Mouse (Mus musculus) cortical plate, adult 2 months (tissue): ENCODE measurements at regions not wholly inside any gene's neighbourhood (a gene's known extent, or its start where the extent isn't known, plus 50 kb on each side); places are given as distances from the start of the nearest gene placed in this dataset.

Experiments
- H3K27ac ChIP-seq: fragments of 200-500 bp; 2 replicates; pipeline ENCODE4 v1.5.1; 2012; ENCODE audit warnings: low read length, control low read depth, inconsistent platforms; ENCODE audit not compliant: insufficient read depth
- H3K4me1 ChIP-seq: fragments of 200-500 bp; 2 replicates; pipeline ENCODE4 v1.6.1; 2011; ENCODE audit warnings: low read length; ENCODE audit not compliant: control insufficient read depth, insufficient read depth
- H3K4me3 ChIP-seq: fragments of 200-500 bp; 2 replicates; pipeline ENCODE4 v1.5.1; 2011; ENCODE audit warnings: mild to moderate bottlenecking, low read length, control low read depth; ENCODE audit not compliant: insufficient read depth
- CTCF ChIP-seq: fragments of 200-500 bp; IDR thresholded peaks from 2 replicates; pipeline ENCODE4 v1.5.1; 2011; ENCODE audit warnings: mild to moderate bottlenecking, control low read depth, low read length; ENCODE audit not compliant: insufficient read depth; ENCODE audit errors: extremely low read depth
- POLR2A ChIP-seq: fragments of 200-500 bp; IDR thresholded peaks from 2 replicates; pipeline ENCODE4 v1.6.1; 2011; ENCODE audit warnings: mild to moderate bottlenecking, low read length, control low read depth; ENCODE audit not compliant: insufficient read depth; ENCODE audit errors: extremely low read depth

DNA sequence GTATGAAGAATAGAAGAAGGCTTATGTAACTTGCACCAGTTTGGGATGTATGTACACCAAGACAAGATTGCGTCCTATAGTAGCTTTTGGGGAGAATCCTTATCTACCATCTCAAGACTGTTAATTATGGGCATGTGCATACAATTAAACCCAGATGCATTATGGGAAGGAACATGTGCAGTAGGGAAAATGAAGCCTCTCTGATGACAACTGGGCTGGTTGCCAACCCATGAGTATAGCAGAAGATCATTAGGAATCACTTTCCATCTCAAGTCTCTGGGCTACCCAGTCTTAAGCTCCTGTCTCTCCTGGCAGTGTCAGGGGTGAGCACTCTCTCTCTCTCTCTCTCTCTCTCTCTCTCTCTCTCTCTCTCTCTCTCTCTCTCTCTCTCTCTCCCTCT, 190.4 kb downstream of the Unc5cl start:
- no peak overlapping the region for H3K4me3 ChIP-seq
- H3K27ac ChIP-seq = no peak overlapping the region
- TF ChIP-seq POLR2A = no peak
- no peak for TF ChIP-seq CTCF
- H3K4me1 ChIP-seq = no peaks in the 10 kb centered on the region

DNA sequence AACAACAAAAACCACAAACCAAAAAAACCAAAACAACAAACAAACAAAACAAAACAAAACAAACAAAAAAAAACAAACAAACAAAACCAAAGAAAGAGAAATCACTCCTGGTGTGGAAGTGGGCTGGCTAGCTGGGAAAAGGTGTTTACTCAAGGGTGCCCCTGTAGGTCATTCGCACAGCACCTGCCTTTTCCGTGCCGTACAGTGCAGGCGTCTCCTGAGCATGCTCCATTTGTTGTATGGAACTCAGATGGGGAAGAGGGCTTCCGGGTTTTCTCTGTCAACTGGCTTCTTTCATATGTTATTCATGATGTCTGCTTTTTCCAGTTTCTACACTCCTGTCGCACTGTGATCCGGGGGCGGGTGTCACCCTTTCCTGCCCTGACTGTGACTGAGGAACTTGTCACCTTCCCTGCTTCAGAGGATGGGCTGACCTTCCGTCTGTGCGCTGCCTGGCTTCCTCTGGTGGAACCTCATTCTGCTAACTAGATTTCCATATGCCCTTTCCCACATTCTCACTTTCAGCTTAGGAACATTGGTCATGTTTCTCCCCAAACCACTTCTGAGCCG, 192.0 kb downstream of the Unc5cl start:
- no peak for TF ChIP-seq CTCF

DNA sequence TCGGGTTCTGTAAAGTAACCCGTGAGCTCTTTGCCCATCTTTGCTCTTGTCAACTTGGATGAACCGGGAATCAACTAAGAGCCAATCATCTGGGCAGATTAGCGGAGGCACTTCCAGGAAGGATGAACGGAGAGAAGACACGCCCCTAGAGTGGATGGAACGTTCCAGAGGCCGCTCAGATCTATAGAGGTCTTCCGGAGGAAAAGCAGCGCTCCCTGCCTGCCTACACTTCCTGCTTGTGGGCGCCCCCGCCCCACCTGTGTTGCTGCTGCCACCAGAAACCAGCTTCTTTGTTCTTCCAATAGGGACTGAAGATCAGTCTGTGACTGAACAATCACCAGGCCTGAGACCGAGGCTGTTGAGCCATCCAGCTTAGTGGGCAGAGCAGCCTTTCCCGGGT, 192.7 kb downstream of the Unc5cl start:
- TF ChIP-seq CTCF (no peak), POLR2A (no peak)
- no peak overlapping the region for H3K4me3 ChIP-seq
- H3K27ac ChIP-seq = no peak overlapping the region
- H3K4me1 ChIP-seq = no peaks in the 10 kb centered on the region

More for the DNA sequence above, 192.0 kb downstream of the Unc5cl start:
- no peaks in the 10 kb centered on the region for H3K4me1 ChIP-seq
- H3K27ac ChIP-seq = no peak overlapping the region
- no peak overlapping the region for H3K4me3 ChIP-seq

DNA sequence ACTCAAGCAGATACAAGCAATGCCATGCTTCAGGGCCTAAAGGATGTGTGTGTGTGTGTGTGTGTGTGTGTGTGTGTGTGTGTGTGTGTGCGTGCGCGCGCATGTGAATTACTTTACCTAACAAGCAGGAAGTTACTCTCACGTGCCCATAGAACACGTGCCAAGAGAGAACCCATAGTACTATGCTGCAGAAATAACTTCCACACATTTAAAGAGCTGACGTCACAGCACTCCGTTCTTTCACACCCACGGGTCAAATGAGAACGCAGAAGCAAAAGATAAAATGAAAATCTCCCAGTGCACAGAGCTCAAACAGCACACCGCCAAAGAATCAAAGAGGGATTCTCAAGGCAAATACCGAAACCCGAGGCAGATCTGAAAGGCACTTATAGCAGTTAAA, 195.9 kb downstream of the Unc5cl start:
- no peak overlapping the region for H3K4me3 ChIP-seq
- no peak overlapping the region for H3K27ac ChIP-seq
- H3K4me1 ChIP-seq = no peaks in the 10 kb centered on the region
- no peak for TF ChIP-seq POLR2A
- TF ChIP-seq CTCF = no peak

DNA sequence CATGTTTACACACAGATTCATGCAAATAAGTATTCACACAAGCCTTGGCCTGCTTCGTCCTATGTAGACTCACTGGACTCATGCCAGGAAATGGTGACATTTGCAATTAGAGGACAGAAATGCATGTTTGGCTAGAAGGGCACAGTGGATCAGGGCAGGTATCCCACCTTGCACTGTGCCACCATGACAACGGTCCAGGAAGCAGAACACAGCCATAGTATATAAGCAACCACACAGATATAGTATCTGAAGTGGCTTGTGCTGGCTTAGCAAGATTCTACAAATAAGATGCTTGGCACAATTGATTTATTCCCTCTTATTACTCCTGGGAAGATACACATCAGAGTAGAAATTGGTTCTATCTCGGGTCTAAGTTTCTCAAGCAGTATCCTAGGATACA, 218.0 kb downstream of the Unc5cl start:
- no peaks in the 10 kb centered on the region for H3K4me1 ChIP-seq
- no peak overlapping the region for H3K4me3 ChIP-seq

DNA sequence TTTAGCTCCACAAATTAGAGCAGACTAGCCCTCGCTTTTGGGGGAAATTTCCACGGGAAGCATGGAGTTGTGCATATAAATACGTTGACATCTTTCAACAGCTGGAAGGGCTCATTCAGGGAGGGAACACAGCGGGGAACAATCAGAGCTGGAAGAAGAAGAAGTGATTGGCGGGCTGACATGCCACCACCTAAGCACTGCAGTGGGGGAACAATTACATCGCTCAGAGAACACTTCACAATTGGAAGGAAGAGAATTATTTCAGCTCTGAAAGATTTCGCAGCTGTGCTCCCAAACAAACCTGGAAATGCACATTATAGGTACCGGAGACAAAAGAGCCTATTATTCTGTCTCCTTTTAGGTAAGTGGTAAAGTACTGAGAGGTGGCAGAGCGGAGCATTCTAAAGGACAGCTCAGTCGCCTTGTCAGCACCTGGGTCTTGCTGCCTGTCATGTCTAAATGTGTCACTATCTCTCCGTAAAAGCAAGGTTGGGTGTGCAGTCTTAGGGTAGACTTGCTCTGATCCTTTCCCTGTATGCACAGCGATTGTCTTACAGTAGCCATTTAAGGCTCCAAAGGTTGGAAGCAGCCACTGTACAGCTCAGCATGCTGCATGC, 223.6 kb downstream of the Unc5cl start:
- Histone ChIP-seq H3K27ac (no peak overlapping the region), H3K4me3 (no peak overlapping the region), H3K4me1 (peaks cover 2% of the 10 kb centered on the region; the same call in 1 of the 2 replicates)
- TF ChIP-seq POLR2A (no peak), CTCF (no peak)

More for the DNA sequence above, 218.0 kb downstream of the Unc5cl start:
- H3K27ac ChIP-seq = no peak overlapping the region
- TF ChIP-seq CTCF = no peak
- no peak for TF ChIP-seq POLR2A

DNA sequence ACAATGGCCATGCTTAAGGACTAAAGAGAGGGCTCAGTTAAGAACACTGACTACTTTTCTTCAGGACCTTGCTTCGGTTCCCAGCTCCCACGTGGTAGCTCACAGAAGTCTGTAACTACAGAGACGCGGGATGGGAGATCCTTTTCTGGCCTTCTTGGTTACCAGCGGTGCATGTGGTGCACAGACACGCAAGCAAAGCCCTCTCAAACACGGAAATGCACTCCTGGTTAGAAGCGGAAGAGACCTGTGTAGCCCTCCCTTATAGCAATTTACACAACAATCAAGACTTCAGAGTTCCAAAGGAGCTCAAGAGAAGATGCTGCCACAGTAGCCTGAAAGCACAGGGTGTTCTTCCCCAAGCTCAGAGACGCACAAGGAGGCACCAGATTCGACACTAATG, 225.6 kb downstream of the Unc5cl start:
- no peak for TF ChIP-seq CTCF
- no peak for TF ChIP-seq POLR2A
- Histone ChIP-seq H3K4me3 (no peak overlapping the region), H3K4me1 (peaks cover 2% of the 10 kb centered on the region; the same call in 1 of the 2 replicates), H3K27ac (no peak overlapping the region)

DNA sequence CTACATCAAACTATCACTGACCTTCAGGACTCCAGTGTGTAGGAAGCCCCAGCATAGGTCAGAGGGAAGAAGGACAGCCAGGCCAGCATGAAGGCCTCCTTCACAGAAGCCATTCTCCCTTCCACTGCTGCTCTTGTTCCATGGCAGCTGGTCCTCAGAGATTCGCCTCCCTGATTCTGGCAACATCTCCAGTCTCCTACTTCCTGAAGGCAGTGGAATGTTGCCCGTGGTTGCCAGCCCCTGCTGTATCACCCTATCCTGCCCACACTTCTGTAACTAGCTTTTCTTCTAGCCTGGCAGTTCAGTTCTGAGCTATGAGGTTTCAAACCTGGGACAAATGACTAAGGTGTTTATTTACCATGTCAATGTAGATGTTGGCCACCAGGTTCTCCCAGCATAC, 234.2 kb downstream of the Unc5cl start:
- Histone ChIP-seq H3K4me3 (no peak overlapping the region), H3K27ac (no peak overlapping the region), H3K4me1 (no peaks in the 10 kb centered on the region)
- TF ChIP-seq POLR2A = no peak

DNA sequence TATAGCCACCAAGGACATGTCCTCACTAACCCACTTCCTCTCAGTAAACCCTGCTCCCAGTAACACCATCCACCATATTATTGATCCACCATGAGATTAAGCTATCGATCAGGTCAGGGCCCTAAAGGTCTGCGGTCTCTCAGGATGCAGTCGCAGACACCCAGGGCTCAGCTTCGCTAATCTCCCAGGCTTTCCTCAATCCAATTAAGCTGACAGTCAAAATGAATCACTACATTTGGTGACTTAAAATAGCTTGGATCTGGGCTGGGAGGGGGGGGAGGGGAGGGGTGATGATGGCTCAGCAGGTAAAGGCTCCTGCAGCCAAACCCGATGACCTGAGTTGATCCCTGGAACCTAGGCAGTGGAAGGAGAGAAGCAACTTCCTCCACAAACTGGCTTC, 233.7 kb upstream of the Lrfn2 start:
- TF ChIP-seq POLR2A (no peak), CTCF (no peak)
- Histone ChIP-seq H3K4me1 (no peaks in the 10 kb centered on the region), H3K4me3 (no peak overlapping the region), H3K27ac (no peak overlapping the region)

DNA sequence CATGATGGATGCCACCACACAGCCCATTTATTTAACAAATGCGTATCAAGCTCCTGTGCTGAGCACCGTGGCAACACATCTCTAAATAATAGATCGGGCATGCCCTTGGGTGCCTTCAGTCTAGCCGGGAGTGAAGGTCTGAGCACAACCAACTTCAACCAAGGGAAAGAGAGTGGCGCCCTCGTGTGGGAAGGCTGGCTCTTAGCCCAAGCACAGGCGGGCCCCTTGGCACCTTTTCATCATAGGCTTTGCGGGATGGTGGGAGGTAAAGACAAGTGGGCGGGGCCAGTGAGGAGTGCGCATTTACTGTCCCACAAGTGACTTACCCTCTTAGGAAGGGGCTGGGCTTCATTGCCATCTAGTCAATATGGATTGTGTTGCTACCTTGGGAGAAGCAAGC, 231.6 kb upstream of the Lrfn2 start:
- Histone ChIP-seq H3K4me1 (no peaks in the 10 kb centered on the region), H3K4me3 (no peak overlapping the region), H3K27ac (no peak overlapping the region)
- TF ChIP-seq CTCF (0 out of 2 replicates have a peak, but pooled peaks have one; percentile 10), POLR2A (no peak)
